Mouse (Mus musculus) CH12F3 (cell line): Measurements from ENCODE around the gene Mchr1.

Experiments
- in situ Hi-C: fragments of 300-500 bp; cut with MboI; formaldehyde crosslinking; loops from 2 replicates; pipeline ENCODE4 v1.14.3; 2020; ENCODE audit warnings: low sequenced_read_pairs

Gene Mchr1

GRCm38 (mm10) chr15:81226796-81227195, 8.5 kb upstream of the Mchr1 start:
- in situ Hi-C loops, result no loop called here

- in situ Hi-C loops, result no loop called here
Measured at GRCm38 (mm10) chr15:81227275-81227674, 8.0 kb upstream of the Mchr1 start.

DNA sequence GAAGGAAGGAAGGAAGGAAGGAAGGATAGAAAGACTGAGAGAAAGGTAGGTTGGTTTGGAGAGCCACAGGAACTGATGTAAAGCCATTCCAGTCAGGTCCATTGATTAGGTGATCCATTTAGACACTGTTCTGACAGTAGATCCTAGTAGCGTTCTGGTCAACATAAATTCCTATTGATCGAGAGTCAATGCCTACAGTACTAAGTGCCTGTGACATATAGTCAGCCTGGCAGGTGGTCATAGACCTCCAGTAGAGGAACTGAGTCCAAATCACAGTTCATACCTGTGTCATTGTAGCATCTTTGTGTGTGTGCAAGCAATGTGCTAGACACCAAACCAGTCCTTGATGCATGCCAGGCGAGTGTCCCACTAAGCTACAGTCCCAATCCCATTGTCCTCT, 7.0 kb upstream of the Mchr1 start:
- in situ Hi-C loops, result no loop called here

GRCm38 (mm10) chr15:81229791-81230190, 5.5 kb upstream of the Mchr1 start:
- in situ Hi-C loops, result no loop called here

DNA sequence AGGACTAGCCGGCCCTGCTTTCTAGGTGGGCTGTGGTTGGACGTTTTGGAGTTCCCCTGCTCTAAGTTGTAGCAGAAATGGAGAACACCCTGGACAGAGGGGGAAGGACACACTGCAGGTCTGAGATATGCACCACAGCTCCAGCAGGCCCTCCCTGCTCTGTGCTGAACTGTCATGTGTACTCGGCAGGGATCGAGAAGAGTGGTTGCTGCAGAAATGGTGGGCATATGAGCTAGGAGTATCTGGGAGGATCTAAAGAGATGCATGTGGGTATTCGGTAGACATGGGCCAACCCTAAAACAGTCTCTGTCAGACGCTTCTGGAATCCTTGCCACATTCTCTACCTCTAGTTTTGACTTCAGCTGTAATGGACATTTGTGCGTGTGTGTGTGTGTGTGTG, 4.0 kb upstream of the Mchr1 start:
- in situ Hi-C loops, result no loop called here

DNA sequence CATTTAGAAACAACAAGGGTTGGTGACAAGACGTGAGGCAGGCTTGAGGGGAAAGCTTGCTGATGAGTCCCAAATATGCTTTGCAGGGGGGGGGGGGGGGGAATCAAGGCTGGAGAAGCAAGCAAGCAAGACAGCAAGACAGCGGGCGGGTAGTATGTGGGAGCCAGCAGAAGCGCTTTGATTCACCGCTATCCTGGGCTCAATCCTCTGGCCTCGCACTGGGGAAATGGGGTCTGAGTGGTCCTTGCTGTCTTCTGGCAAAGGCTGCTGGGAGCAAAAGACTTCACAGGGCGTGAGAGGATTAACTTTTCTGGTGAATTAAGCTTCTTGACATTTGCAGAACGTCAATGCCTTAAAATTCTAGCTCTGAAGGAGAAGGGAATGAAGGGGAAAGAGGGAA, 763 bp downstream of the Mchr1 start:
- in situ Hi-C loops, result no loop called here

GRCm38 (mm10) chr15:81237471-81237870, 2.2 kb downstream of the Mchr1 start:
- in situ Hi-C loops, result no loop called here

DNA sequence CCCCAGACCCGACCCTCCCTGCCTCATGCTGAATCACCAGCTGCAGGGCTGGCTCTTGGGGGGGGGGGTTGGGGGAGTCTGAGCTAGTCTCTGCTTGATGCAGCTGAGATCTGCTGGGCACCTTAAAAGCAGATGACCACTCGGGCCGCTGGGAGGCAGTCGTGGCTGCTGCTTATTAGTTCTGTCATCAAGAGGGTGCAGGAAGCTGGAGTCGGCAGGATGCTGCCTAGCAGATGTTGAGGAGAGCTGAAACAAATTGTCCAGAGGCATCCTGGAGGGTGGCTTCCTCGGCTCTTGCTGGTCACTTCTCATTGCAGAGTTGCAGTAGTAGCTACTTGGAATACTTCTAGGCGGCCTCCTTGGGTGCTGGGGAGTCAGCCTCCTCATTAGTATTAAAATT, 4.0 kb downstream of the Mchr1 start:
- in situ Hi-C loops, result no loop called here

- in situ Hi-C loops, result no loop called here
Measured at GRCm38 (mm10) chr15:81239794-81240343, 4.6 kb downstream of the Mchr1 start.

- in situ Hi-C loops, result no loop called here
Measured at GRCm38 (mm10) chr15:81246890-81247289, 11.6 kb downstream of the Mchr1 start.

GRCm38 (mm10) chr15:81247583-81248340, 12.5 kb downstream of the Mchr1 start:
- in situ Hi-C loops, result no loop called here

DNA sequence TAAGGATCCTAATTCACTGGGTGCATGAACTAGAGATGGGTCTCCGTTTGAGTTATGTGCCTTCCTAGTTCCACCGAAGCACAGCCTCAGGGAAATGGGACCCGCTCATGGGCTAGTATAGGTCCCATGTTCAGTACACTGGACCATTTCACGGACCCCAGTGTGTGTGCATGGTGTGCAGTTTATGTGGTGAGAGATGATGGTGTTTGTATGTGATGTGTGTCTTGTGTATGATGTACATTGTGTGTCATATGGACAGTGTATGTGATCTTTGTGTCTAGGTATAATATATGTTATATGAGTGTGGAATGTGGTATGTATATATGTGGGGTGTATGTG, 13.0 kb downstream of the Mchr1 start:
- in situ Hi-C loops, result no loop called here

- in situ Hi-C loops, result no loop called here
Measured at GRCm38 (mm10) chr15:81248951-81249579, 13.8 kb downstream of the Mchr1 start.

DNA sequence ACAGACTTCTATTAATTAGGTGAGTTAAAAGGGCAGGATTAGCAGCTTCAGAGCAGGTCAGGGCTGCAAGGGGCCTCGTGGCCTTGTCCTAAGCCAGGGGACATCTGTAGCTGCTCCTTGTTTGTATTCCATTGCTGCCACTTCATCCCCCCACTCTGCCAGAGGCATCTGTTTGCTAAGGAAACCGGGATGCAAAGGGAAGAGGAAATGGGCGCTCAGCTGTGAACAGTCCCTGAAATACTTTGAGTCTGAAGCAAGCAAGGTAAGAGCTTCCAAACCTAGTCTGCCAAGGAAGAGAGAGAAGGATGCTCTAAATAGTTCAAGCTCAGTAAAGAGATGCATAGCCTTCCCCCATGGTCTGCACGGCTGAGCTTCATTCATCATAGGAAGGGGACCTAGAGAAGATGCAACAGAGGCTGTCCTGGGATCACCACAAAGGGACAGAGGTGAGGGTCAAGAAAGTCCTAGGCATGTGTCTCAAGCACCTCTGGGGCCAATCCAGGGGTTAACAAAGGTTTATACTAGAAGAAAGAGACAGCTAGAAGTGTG, 17.4 kb downstream of the Mchr1 start:
- in situ Hi-C loops, result no loop called here

GRCm38 (mm10) chr15:81253585-81253984, 18.3 kb downstream of the Mchr1 start:
- in situ Hi-C loops, result no loop called here

DNA sequence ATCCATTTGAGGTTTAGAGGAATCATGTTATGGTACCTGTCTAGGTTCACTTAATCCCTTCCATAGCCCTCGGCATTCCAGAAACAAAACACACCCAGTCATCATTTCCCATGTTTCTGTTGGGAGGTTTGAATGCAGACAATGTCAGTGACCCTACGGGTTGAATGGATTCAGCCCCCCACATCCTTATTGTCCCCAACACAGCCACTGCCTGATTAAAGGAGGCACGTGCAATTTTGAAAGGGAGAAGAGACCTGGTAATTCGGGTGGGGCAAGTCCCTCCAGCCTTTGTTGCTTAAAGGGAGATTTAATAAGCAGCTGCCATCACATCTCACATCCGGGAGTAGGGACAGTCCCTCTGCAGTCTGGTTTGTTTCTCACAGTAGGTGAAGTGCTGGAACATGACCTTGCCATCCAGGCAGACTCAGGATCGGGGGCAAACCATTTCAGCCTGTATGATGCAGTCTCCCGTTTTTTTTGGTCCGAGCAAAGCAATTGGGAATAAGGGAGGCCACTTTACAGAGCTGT, 18.9 kb downstream of the Mchr1 start:
- in situ Hi-C loops, result no loop called here

GRCm38 (mm10) chr15:81255063-81255462, 19.8 kb downstream of the Mchr1 start:
- in situ Hi-C loops, result no loop called here

DNA sequence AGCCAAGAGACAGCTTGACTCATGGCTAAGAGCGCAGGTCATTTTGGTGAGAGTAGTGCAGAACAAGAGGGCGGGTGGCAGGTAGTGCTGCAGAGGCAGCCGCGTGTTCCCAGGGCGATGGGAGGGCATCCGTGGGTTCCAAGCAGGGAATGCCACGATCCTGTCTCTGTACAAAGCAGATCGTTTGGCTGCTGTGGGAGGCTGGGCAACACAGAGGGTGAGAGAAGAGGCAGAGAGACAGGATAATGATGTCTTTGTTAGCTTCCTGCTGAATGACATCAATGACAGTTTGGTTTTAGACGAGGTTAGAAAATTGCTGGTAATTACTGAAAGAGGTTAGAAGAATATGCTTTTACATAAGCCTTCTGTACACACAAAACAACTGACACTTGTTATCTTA, 23.0 kb downstream of the Mchr1 start:
- in situ Hi-C loops, result no loop called here

GRCm38 (mm10) chr15:81259304-81259703, 24.0 kb downstream of the Mchr1 start:
- in situ Hi-C loops, result no loop called here

GRCm38 (mm10) chr15:81260208-81260607, 24.9 kb downstream of the Mchr1 start:
- in situ Hi-C loops, result no loop called here

DNA sequence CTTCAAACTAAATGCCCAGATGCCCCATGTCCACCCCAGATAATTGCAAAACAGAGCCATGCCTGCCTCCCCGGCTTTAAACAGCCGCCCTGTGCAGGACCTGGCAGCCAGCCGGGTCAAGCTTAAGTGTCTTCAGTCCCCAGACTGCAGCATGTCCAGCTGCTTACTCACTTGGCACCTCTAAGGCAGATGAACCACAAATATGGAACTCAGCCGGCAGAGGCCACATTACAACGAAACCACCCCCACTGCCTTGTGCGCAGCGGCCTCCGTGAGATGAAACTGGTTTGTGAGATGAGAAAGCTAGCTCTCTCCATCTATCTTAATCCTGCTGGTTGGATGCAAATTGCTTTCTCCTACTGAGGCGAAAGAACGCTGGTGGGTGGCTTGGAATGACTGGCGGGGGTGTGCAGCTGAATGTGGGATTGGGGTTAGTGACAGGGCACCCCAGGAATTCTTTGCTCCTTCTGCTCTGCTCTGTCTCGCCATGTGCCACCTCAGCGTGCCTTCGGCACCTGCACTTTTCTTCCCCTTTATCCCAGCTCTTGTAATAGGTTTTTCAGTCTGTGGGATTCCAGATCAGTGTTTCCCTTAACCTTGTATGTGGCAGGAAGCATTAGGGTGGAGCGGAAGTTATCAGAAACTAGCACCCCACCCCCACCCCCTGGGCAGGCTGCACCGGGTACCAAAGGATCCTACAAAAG, 29.2 kb downstream of the Mchr1 start:
- in situ Hi-C loops, result no loop called here
